Mouse (Mus musculus) bone marrow, adult 2 months (tissue): ENCODE measurements at regions not wholly inside any gene's neighbourhood (a gene's known extent, or its start where the extent isn't known, plus 50 kb on each side); places are given as distances from the start of the nearest gene placed in this dataset.

Experiments
- CTCF ChIP-seq: fragments of 200-500 bp; IDR thresholded peaks from 2 replicates; pipeline ENCODE4 v1.5.1; 2011; ENCODE audit warnings: low read length, control low read depth; ENCODE audit not compliant: control insufficient read depth, insufficient read depth
- POLR2A ChIP-seq: fragments of 200-500 bp; IDR thresholded peaks from 2 replicates; pipeline ENCODE4 v1.6.1; 2011; ENCODE audit warnings: low read depth, mild to moderate bottlenecking, control low read depth, low read length, borderline replicate concordance; ENCODE audit not compliant: control insufficient read depth

GRCm38 (mm10) chr10:111689587-111689986, 183.5 kb downstream of the Phlda1 start:
- TF ChIP-seq CTCF = no peak
- TF ChIP-seq POLR2A = no peak
